Mouse (Mus musculus) embryonic facial prominence, embryonic 11.5 days (tissue): ENCODE results near the gene Myo15. TPM values are rescaled to one million over a fixed set of nuclear protein-coding genes. Genes with fewer than 3 reads are reported as not detected.
"Not testable (repeated sequence)": the region's sequence is repeated elsewhere in the genome, so short reads cannot be mapped to it uniquely, and the experiment has no call there.

Experiments used
- ATAC-seq: fragments of 200-750 bp; cut with Nextera tagmentation; replicated peaks from 2 replicates; pipeline ENCODE4 v1.8.0; 2017; ENCODE audit warnings: low read depth; ENCODE audit not compliant: insufficient number of reproducible peaks, low FRiP score, low TSS enrichment
- DNase-seq: peaks from one replicate; pipeline ENCODE4 v3.0.0-alpha.2; 2015; ENCODE audit warnings: low spot score
- H3K27ac ChIP-seq: fragments of 300-500 bp; sonication (generic); replicated peaks from 2 replicates; pipeline ENCODE4 v1.5.1; 2014; ENCODE audit warnings: mild to moderate bottlenecking, low read depth, low read length, control low read depth
- H3K27me3 ChIP-seq: fragments of 300-500 bp; sonication (generic); 2 replicates; pipeline ENCODE4 v1.6.1; 2014; ENCODE audit warnings: mild to moderate bottlenecking, low read length, moderate library complexity, mixed read lengths; ENCODE audit not compliant: control insufficient read depth, insufficient read depth
- H3K36me3 ChIP-seq: fragments of 300-500 bp; sonication (generic); replicated peaks from 2 replicates; pipeline ENCODE4 v1.6.1; 2014; ENCODE audit warnings: low read depth, mild to moderate bottlenecking, low read length, moderate library complexity, mixed read lengths; ENCODE audit not compliant: control insufficient read depth, insufficient read depth
- H3K4me1 ChIP-seq: fragments of 300-500 bp; sonication (generic); 2 replicates; pipeline ENCODE4 v1.6.1; 2014; ENCODE audit warnings: low read length, mixed read lengths; ENCODE audit not compliant: control insufficient read depth, insufficient read depth
- H3K4me2 ChIP-seq: fragments of 300-500 bp; sonication (generic); 2 replicates; pipeline ENCODE4 v1.6.1; 2014; ENCODE audit warnings: low read depth, mild to moderate bottlenecking, control low read depth, low read length, moderate library complexity
- H3K4me3 ChIP-seq: fragments of 300-500 bp; sonication (generic); 2 replicates; pipeline ENCODE4 v1.5.1; 2014; ENCODE audit warnings: low read depth, low read length, control low read depth
- H3K9ac ChIP-seq: fragments of 300-500 bp; sonication (generic); replicated peaks from 2 replicates; pipeline ENCODE4 v1.6.1; 2014; ENCODE audit warnings: mild to moderate bottlenecking, control low read depth, low read length
- H3K9me3 ChIP-seq: fragments of 300-500 bp; sonication (generic); replicated peaks from 2 replicates; pipeline ENCODE4 v1.6.1; 2016; ENCODE audit warnings: mild to moderate bottlenecking, low read length, inconsistent platforms, mixed read lengths; ENCODE audit not compliant: control insufficient read depth
- WGBS: fragments of 180-500 bp; shearing (Covaris S2); extraction: QIAGEN DNeasy Blood & Tissue Kit; methylation state at CpG from one replicate; pipeline ENCODE4 v1.1.7; 2014; 5-methylcytosine and 5-hydroxymethylcytosine counted together
- polyA plus RNA-seq: library from polyadenylated mRNA; unstranded; fragments of >200 nt; fragmentation: Nextera tagmentation; extraction: Ambion mirVana; gene quantifications from 2 replicates; pipeline ENCODE4 v1.2.1, GENCODE M21; 2014

The Myo15 gene
- polyA plus RNA-seq, 1 experiment from 2014 or later: 0.24 TPM

- not testable (repeated sequence) for H3K4me3 ChIP-seq, ATAC-seq, H3K9me3 ChIP-seq, H3K36me3 ChIP-seq, H3K27ac ChIP-seq, H3K9ac ChIP-seq, H3K27me3 ChIP-seq, H3K4me2 ChIP-seq, DNase-seq, H3K4me1 ChIP-seq
- WGBS: 21% methylated on average over 1 of the region's 1 CpGs
Observed at GRCm38 (mm10) chr11:60439621-60440020, 29.5 kb upstream of the Myo15 start.

DNA sequence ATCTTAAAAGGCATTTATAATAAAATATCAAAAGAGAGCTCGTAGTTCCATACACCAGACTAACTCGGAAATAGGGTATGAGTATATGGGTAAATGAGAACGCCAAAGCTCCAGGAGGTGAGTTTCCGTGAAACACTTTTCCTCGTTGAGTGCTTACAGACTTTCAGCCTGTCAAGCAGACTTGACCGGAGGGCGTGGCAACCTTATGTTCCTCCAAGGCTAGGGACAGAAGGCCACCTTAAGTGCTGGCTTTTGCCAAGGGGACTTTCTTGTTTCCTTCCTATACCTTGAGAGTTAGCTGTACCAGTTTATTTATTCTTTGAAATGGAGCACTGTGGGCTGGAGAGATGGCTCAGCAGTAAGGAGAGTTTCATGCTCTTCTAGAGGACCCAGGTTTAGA, 29.0 kb upstream of the Myo15 start:
- no peak overlapping the region for H3K27ac ChIP-seq
- H3K4me1 ChIP-seq: no peaks in the 10 kb centered on the region
- WGBS: 41% methylated on average over 7 of the region's 7 CpGs
- ATAC-seq: no peak
- no peak for DNase-seq
- H3K27me3 ChIP-seq: no peaks in the 10 kb centered on the region
- no peaks in the 10 kb centered on the region for H3K9me3 ChIP-seq
- no peak overlapping the region for H3K4me3 ChIP-seq
- no peak overlapping the region for H3K4me2 ChIP-seq
- H3K36me3 ChIP-seq: no peaks in the 10 kb centered on the region; the same call in none of the 2 replicates
- no peak overlapping the region for H3K9ac ChIP-seq

DNA sequence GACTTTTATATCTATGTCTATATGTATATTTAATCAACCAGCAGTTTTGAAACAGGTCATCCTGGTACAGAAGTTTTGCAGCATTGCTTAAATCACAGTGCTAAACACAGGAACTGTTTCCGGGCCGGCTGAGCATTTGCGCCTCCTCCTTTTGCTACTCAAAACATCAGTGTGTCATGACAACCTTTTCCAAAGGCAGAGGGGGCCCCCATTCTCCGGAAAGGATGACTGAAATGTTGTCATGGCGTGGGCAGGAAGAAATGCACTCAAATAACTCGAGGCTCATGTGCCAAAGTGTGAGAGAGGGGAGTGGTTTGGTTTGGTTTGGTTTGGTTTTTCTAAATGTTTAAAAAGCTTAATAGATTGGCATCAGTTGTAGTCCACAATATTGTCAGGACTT, 26.2 kb upstream of the Myo15 start:
- H3K36me3 ChIP-seq: no peaks in the 10 kb centered on the region; the same call in none of the 2 replicates
- WGBS: 89% methylated on average over 6 of the region's 6 CpGs
- no peak overlapping the region for H3K4me3 ChIP-seq
- no peaks in the 10 kb centered on the region for H3K27me3 ChIP-seq
- ATAC-seq (no peak), DNase-seq (no peak)
- H3K9ac ChIP-seq: no peak overlapping the region
- H3K9me3 ChIP-seq: no peaks in the 10 kb centered on the region
- no peaks in the 10 kb centered on the region for H3K4me1 ChIP-seq
- H3K4me2 ChIP-seq: no peak overlapping the region
- no peak overlapping the region for H3K27ac ChIP-seq

GRCm38 (mm10) chr11:60444007-60444406, 25.1 kb upstream of the Myo15 start:
- no peak overlapping the region for H3K4me2 ChIP-seq
- 80% methylated on average over 4 of the region's 4 CpGs for WGBS
- no peaks in the 10 kb centered on the region for H3K27me3 ChIP-seq
- no peaks in the 10 kb centered on the region; the same call in none of the 2 replicates for H3K36me3 ChIP-seq
- no peak overlapping the region for H3K4me3 ChIP-seq
- ATAC-seq: no peak
- H3K4me1 ChIP-seq: no peaks in the 10 kb centered on the region
- H3K27ac ChIP-seq: no peak overlapping the region
- no peak overlapping the region for H3K9ac ChIP-seq
- no peaks in the 10 kb centered on the region for H3K9me3 ChIP-seq
- no peak for DNase-seq

DNA sequence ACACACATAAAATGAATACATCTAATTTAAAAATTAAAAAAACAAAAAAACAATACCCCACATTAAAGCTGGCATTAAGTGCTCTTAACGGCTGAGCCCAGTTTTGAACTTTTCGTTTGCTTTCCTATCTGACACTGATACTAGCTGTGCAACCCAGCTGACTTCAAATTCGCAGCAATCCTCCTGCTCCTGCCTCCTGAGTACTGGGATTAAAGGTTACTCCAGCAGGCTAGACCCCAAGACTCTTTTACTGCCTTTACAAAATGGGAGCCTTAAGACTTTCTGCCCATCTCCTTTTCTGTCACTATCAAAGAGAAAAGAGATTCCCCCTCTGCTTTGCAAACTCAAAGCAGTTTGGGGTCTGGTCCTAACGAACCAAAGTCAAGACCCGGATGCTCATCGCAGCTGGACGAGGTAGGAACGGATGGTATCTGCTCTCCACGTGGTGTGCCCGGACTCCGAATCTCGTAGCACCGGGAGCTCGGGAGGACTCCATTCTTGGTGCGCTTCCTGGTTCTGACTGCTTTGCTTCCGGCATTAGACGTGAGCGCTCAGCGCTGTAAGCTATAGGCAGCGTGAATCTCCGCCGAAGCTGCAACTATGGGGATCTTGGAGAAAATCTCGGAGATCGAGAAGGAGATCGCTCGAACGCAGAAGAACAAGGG, 14.9 kb upstream of the Myo15 start, which contains the start of gene Drg2:
Drg2 (plus strand) TSS at position 512 of the 665 bp plus-strand sequence.
- DNase-seq (peak; percentile 92), ATAC-seq (peak; percentile 89)
- Histone ChIP-seq H3K27me3 (no peaks in the 10 kb centered on the region), H3K9me3 (no peaks in the 10 kb centered on the region), H3K4me3 (peak within 1 kb of the TSS; percentile 62), H3K27ac (no peak within 1 kb of the TSS), H3K4me1 (no peaks in the 10 kb centered on the region), H3K36me3 (no peaks in the 10 kb centered on the region), H3K4me2 (peak within 1 kb of the TSS; percentile 74), H3K9ac (peak within 1 kb of the TSS; percentile 70)
- WGBS: 5% methylated on average over 27 of the region's 27 CpGs

- DNase-seq: no peak
- no peaks in the 10 kb centered on the region for H3K4me1 ChIP-seq
- no peaks in the 10 kb centered on the region for H3K36me3 ChIP-seq
- under 1% methylated on average over 17 of the region's 17 CpGs for WGBS
- H3K9me3 ChIP-seq: no peaks in the 10 kb centered on the region
- no peak overlapping the region for H3K27ac ChIP-seq
- H3K4me2 ChIP-seq: peak overlapping the region; percentile 74
- H3K4me3 ChIP-seq: peak overlapping the region; percentile 62
- H3K27me3 ChIP-seq: no peaks in the 10 kb centered on the region
- ATAC-seq: peak; percentile 7; the same call in 1 of the 2 replicates
- H3K9ac ChIP-seq: peak overlapping the region; percentile 70
Observed at GRCm38 (mm10) chr11:60454745-60455087, 14.4 kb upstream of the Myo15 start.

GRCm38 (mm10) chr11:60457973-60458372, 11.2 kb upstream of the Myo15 start:
- H3K36me3 ChIP-seq: peaks cover 3% of the 10 kb centered on the region
- no peaks in the 10 kb centered on the region for H3K27me3 ChIP-seq
- H3K4me2 ChIP-seq: no peak overlapping the region
- no peak for DNase-seq
- H3K27ac ChIP-seq: no peak overlapping the region
- ATAC-seq: no peak
- 85% methylated on average over 1 of the region's 1 CpGs for WGBS
- H3K4me3 ChIP-seq: no peak overlapping the region
- H3K4me1 ChIP-seq: no peaks in the 10 kb centered on the region
- H3K9ac ChIP-seq: no peak overlapping the region
- no peaks in the 10 kb centered on the region for H3K9me3 ChIP-seq

DNA sequence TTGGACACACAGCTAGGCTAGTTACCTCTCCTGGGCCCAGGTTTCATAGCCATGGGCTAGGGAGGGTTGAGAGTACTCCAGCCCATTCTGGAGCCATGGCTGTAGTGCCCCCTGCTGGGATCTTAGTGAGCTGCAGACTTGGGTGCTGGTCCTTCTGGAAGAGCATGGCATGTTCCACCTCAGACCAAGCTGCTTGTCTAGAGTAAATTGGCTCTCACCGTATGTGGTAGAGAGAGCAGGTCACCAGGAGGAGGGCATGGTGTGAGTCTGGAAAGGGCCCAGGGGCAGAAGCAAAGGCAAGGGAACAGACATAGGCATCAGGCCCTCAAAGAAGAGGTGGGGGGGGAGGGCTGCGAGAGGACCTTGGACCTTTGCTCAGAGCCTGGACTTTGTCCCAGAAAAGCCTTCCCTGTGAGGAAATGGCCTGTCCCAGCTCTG, 3.2 kb upstream of the Myo15 start:
- H3K27ac ChIP-seq: no peak overlapping the region
- no peak overlapping the region for H3K9ac ChIP-seq
- no peaks in the 10 kb centered on the region for H3K4me1 ChIP-seq
- WGBS: 98% methylated on average over 2 of the region's 2 CpGs
- H3K4me2 ChIP-seq: no peak overlapping the region
- H3K36me3 ChIP-seq: peaks cover 11% of the 10 kb centered on the region
- H3K9me3 ChIP-seq: no peaks in the 10 kb centered on the region
- no peaks in the 10 kb centered on the region for H3K27me3 ChIP-seq
- DNase-seq: peak; percentile 61
- ATAC-seq: no peak
- H3K4me3 ChIP-seq: no peak overlapping the region
